Mouse (Mus musculus): Measurements from ENCODE around the gene 1700029I15Rik.

GRCm38 (mm10) chr2:92349589-92350425 lies 32.5 kb upstream of the 1700029I15Rik start:
- TF ChIP-seq GATA1 (IDR thresholded peaks at IDR 0.05; ENCODE audit: low read length) (no peak), TAL1 (IDR thresholded peaks at IDR 0.05; ENCODE audit: low read length) (no peak)

All from erythroblast, embryonic 14.5 days (primary cell).